Mouse (Mus musculus) T-cell, adult 2 months (primary cell): ENCODE measurements around the gene Lrba.
A peak's percentile ranks its signal among the peaks of the same experiment; 100 is the strongest.

ENCODE experiments used
- DNase-seq: peaks from one replicate; pipeline ENCODE4 v3.0.0; 2022; ENCODE audit warnings: low spot score

The Lrba gene

DNA sequence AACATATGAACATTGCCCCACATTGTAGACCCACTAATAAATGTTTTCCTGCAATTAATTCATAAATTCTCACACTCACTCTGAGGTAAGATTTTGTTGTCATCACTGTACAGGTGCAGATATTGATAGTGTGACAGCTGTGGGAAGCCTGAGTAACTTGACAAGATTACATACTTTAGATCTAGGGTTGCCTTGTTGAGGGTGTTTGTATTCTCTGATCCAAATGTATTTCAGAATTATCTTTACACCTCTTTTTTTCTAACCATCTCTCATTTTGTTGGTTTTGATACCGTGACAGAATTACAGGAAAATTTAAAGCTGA, 336.5 kb downstream of the Lrba start:
- DNase-seq: no peak

DNA sequence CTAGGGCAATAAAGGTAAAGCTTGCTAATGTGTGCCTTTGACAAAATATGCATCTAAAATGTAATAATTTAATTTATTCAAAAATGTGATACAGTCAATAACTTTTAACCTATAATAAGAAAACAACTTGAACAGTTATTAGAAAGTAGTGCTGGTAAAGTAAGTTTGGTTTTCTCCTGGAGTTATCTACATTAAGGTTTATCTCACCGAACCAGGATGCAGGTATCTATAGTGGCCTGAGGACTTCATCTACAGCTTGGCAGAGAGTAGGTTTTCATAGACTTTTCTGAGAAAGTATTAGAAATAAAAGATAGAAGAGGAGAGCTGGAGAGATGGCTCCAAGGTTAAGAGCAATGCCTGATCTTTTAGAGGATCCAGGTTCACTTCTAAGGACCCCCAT, 336.9 kb downstream of the Lrba start:
- DNase-seq: no peak

DNA sequence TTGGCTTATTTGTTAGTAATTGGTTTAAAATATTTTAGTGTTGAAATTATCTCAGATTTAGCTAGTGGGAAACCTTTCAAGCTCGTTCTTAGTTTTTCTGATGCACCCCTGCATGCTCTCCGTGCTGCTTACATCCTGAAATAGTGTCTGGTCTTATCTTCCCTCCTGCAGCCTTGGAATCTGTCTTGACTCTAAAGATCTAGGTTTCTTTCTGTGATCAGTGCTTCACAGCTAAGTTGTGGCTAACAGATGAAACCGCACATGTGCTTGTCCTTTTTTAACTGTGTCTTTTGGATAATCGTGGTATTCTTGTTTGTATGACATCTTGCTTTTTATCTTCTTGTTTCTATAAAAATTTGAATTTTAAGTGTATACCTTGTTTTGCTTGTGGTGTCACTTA, 342.8 kb downstream of the Lrba start:
- no peak for DNase-seq

DNA sequence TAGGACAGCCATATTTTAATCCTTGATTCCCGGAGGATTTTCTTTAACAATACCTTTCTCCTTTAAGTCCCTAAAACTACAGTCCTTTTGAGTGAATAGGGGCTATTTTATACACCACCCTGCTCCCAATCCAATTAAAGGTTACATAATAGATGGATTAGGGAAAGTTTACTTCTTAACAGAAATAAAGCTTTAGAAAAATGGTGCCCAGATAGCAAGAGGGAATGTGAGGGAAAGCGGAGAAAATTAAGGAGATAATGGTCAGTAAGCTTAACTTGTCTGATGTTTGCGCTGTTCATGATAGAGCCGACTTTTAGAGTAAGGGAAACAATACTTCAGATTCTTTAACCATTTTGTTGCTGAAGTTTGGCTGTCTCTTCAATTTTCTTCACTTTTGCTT, 347.0 kb downstream of the Lrba start:
- no peak for DNase-seq

DNA sequence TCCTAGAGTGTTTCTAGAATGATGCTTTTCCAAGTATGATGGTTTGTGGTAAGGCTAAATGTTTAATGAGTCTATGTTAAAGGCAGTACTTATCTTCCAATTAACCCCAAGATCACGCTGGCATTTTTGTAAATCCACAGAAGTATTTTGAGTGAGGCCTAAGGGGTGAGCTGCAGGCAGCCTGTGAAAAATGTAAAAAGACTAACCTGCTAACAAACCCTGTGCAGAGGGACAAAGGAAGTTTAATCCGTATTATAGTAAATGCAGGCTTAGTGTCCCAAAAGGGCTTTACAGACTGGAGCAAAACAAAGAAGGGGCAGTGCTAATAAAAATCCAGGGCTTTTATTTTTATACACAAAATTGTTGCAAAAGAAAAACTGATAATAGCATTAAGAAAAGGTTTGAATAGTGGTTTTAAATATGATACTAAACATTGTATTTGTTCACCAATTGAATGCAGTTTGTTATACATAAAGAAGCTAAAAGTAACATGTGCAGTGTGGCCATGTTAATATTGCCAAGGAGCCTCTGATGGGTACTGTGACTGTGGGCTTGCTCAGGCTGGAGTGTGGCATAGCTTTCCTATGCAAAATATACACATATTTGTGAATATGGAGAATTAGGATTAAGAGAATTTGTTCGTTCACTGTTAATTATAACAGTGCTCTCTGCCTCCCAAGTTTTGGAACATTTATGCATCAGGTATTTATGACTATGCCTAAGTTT, 348.2 kb downstream of the Lrba start:
- no peak for DNase-seq

DNA sequence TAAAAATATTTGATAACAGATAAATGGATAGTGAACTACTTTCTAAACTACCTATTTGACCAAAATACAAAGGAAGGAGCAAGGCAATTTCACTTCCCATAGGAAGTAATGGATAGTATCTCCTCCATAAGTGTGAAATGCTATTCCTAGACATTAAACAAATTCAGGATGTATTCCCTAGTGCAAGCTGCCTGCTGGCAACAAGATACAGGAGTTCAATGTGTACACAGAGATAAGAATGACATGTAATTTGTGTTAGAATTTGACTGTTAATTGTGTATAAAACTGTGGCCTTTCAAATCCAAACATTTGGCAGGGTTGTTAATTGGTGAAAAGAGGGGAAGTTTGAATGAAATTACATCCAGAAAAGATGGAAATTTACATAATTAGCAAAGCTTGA, 350.8 kb downstream of the Lrba start:
- DNase-seq: no peak

DNA sequence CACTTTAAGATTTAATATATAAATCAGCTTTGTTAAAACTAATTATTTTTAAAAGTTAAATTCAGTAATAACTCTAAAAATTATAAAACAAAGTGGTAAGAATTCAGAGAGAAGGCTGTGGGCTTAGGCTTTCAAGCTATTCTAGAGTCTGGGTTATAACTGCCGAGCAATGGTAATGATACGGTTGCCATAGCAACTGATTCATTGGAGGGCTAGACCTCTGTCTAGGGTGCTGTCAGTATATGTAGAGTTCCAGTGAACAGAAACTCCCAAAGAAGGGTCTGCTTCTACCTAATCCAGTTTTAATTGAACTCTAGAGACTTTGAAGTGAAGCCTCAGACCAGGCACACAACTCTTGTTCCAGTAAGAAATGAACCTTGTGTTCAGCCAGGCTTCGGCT, 377.8 kb downstream of the Lrba start:
- no peak for DNase-seq

DNA sequence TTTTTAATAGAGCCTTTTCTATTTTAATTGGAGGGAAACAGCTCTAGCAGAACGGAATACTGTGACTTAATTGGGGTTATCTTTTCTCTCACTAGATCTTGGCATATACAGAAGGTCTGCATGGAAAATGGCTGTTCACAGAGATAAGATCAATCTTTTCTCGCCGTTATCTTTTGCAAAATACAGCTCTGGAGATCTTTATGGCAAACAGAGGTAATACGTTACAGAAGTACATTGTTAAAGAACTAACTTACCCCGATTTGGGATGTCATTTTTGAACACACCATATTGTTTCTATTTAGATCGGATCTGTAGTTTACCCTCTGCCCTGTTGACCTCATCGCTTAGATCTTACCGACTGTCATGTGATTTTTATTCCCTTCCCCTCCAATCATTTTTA, 381.3 kb downstream of the Lrba start:
- DNase-seq: no peak

DNA sequence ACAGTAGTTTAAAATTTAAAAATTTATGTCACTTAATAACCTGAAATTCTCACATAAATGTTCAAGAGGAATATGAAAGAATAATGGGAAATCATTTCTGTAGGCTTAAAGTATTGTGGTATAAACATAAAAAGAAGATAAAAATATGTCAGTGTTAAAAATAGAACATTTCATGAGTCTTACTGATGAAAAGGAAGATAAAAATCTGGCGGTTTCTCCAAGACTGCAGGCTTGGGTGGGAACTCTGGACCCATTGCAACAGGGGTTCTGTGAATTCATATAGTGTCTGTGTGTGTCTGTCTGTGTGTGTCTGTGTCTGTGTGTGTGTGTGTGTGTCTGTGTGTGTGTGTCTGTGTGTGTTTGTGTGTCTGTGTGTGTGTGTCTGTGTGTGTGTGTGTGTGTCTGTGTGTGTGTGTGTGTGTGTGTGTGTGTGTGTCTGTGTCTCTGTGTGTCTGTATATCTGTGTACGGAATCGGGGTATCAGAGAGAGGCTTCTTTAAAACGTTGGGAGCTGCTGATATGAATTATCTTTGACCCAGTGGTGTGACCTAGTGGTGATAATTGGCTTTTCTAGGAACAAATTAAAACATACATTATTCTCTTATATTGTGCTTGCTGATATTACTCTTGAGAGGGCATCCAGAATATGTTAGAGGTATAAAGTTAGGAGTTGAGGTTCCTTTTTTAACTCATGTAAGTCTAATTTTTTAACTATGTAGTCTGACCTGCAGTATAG, 402.7 kb downstream of the Lrba start:
- DNase-seq: no peak

DNA sequence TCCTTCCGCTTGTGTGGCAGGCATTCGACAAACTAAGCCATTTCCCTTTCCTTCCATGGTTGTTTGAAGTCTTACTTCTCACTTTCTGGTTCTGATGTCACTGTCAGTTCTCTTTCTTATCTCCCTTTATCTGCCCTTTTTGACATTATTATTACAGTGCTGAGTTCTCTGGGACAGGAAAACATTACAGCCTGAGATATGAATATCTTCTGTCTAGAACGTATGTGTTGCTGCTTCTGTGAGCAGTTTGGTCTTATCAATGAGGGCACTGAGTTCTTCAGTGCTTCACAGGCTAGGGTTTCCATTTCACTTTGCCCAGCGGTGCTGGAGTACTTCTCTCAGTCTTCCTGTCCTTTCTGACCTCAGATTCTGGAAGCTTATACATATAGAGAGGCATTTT, 404.9 kb downstream of the Lrba start:
- DNase-seq: no peak

DNA sequence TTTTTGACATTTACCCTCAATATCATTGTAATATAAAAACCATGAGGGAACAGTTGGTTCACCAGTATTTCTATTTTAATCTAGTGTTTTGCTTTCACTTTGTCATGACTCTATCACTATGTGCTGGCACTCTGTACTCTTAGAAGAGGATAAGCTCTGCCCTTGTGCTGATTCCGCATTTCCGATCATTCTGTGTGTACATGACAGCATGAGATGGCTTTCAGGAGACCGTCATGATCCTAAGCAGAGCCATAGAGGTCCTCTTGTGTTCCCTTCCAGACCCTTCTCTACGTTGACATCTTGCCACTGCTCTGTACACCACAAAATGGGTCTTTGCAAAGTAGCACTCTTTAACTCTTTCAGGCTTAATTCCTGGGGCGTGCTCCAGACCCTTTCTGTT, 411.0 kb downstream of the Lrba start:
- DNase-seq: no peak

DNA sequence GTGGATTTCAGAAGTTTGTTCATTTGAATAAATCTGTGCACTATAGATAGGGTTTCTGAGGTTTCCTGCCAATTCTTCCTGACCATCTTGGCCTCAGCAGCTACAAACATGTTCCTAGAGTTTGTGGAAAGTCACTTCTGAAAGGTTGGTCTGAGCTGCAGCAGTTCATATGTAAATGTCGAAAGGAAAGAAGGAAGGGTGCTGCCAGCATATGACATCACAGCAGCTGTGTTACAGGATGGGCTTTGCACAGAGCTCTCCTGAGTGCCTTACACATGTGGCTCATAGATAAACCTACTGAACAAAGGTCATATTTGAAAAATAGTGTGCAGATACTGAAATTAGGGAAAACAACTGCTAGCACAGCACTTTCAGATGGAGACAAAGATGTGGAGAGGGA, 411.5 kb downstream of the Lrba start:
- DNase-seq: no peak

DNA sequence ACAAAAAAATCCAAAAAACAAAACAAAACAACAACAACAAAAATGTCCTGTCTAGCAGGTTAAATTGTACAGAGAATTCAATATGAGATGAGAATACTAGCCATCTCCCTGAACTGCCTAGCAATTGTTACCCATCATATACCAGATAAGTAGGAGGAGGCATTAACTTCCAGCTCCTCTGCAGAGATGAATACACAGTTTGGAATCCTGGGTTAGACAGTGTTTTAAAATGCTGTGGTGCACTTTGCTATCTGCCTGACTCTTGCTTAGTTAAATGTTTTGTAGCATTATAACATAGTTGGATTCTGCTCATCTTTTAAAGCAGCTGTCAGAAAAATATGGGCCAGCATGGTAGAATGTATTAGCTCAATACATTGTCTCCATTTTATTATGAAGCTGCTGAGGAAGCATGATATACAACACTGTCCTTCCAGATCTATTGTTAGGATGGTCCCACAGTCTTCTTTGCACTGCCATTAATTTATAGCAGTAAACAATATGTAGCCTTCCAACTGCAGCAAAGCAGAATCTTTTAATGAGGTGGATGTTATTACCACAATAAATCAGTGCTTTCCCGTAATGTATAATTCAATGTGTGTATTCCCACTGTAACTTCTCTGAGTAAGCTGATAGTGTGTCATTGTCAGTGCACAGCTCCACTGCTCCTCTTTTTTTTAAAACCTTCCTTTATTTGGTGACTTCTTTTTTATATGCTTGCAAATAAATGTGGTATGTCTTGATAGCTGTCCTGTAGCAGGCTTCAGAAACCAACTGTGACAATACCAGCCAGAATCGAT, 414.3 kb downstream of the Lrba start:
- no peak for DNase-seq

DNA sequence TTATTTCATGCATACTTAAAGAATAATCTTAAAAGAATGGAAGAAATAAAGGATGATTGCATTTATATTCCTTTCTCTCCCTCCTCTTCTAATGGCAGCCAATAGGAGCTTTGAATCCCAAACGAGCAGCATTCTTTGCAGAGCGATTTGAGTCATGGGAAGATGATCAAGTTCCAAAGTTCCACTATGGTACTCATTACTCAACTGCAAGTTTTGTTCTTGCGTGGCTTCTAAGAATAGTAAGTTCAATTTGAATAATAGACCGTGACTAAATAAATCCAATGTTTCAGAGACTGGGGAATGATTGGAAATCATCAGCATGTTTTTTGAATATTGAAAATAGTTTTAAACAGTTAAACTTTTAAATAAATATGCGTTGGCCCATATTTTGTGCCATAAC, 416.9 kb downstream of the Lrba start:
- no peak for DNase-seq

DNA sequence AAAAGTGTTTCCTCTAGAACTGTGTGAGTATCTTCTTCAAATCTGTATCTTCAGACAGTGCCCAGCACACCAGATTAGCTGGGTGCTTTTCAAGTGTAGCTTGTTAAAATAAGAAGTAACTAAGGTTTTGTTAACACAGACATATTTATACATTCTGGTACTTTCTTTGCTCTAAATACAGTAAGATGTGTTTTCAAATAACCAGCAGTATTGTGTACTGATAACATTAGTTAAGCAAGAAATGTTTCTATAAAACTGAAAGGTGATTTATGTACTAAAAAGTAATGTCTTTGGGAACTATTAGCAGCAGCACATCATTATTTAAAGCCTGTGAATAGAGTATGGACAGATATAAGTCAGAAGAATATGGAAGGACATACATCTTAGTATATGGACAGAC, 417.3 kb downstream of the Lrba start:
- DNase-seq: no peak

DNA sequence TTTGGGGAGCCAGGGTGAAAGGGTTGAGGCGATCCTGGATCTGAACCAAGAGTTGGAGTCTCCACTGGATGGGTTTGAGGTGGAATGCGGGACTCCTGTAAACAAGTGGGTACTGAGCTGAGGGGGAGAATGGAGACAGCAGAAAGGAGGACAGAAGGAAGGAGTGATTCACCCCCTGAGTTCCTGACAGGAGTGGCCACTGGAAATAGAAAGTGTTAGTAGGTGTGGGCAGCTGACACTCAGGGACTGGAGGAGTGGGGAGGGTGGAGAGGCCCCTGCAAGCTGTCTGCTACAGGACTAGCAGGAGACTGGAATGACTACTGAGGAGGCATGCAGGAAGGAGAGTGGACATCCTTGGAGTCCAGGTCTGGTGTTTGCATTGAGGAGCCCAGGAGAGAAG, 422.3 kb downstream of the Lrba start:
- no peak for DNase-seq

DNA sequence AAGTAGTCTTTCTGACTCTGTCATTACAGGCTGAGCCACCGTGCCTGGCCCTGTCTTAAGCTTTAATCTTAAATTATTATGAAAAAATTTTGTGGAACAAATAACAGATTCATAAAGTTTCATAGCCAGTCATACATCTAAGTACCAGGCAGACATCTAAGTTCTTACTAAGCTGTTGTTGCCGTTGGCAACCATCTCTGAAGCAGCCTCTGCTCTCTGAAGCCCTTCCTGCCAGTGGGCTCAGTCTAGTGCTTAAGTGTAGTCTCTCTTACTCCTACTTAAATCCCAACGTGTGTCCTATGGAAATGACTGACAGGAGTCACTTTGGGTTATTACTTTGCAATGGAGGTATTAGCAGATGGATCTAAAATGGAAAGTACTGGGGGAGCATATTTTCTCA, 426.5 kb downstream of the Lrba start:
- DNase-seq: no peak

DNA sequence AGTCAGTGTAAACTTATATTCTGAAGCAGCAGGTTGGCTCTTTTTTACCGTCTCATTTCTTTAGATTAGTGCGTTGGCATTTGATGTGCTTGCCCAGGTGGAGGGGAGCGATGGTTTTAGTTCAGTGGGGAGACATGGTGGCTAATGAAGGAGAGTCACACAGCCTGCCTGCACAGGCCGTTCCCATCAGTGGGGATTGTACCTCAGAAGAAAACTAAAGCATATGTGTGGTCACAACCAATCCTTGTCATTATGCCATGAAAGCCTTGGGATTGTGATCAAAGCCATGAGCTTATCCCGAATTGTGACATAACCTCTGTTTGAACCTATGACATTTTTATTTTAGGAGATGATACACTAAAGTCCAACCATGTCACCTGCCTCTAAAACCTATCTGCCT, 434.8 kb downstream of the Lrba start:
- no peak for DNase-seq

DNA sequence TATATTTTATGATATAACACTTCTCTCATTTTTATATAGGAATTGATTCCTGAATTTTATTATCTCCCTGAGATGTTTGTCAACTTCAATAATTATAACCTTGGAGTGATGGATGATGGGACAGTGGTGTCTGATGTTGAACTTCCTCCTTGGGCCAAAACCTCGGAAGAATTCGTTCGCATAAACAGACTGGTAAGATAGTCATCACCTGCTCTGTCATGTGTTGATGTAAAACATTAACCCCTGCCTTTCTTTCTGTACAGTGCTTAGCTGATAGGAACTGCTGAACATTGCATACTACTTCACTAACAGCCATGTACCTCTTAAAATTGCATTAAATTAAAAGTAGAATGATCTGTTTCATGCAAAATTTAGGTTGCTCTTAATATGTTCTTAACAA, 439.9 kb downstream of the Lrba start:
- DNase-seq: no peak

DNA sequence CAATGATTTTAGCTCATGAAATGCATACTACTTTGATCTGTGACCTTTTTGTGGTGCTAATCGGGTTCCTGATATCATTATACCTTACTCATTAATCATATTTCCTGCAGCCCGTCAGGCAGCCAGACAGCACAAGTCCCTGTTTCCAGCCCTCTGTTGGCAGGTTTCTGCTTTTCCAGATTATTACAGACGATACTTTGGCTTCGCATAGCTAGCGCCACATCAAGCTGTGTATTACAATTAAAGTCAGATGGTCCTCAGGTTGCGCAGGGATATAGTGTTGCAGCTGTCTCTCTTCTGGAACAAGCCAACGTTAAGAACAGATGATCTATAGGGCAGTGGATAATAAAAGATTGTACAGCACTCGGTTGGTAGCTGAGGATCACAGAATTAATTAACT, 443.7 kb downstream of the Lrba start:
- no peak for DNase-seq

DNA sequence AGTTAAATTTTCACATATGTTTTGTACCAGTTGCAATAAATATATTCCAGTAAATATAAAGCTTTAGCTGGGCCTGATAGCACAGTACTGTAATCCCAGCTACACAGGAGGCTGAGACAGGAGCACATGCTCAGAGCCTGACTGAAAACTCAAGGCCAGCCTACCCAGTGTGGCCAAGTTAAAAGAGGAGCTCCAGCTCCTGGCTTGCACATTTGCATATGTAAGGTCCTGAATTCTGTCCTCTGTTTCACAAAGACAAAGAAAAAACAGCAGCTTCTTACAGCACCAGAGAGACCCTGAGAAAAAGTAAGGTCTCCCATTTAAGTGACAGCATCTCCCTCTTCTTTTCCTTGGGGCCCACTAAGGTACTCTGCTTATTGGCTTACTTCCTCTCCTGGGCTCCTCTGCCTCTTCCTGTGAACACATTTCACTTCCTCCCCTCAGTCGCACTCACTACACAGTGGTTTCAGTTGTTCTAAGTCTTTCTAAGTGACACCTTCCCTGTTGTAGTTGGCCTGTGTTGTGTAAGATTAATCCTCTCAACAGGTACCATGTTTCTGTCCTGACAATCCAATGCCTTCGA, 453.2 kb downstream of the Lrba start:
- DNase-seq: peak; percentile 18

DNA sequence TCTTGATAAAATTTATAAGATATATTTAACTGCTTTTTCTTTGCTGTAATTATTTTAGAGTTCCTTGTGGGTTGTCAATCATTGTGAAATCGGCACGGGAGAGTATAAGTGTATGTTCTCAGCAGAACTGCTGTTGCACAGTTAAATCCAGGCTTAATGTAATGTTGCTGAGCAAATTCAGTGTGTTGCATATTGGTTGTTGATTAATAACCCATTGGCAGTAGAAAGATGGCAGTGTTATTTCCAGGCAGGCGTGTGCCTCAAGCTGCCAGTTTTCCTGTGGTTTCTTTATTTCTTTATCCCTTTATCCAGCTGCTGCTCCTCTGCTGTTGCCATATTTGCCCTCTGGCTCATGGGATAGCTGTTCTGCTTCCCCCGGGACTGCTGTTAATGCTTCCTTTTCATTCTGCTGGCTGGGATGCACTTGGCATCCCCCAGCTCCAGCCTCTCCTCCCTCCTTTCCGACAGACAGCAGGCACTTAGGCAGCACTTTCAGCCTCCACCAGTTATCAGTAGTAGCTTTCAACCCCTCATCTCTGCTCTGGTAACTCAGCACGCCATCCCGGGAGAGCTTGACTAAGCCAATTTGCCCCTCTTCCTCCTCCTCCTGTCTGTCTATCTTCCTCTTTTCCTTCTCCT, 463.2 kb downstream of the Lrba start:
- DNase-seq: no peak

DNA sequence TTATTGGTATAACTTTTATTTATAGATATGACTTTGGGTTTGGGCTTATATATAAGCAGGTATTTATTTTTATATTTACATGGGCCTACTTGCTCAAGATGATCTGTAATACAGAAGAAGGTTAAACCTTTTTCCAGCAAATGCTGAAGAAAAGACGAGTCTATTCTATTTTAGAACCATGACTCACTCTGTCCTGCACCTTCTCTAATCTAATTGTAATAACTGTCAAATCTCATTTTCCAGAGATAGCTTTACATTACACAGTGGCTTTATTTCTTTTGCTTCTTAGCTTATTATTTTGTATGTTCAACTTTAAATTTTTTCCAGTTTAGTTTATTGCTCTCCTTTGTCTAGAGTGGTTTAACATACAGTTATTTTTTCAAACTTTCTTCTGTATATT, 464.0 kb downstream of the Lrba start:
- no peak for DNase-seq
